Mouse (Mus musculus): ENCODE measurements around the gene Tnk2.

DNA sequence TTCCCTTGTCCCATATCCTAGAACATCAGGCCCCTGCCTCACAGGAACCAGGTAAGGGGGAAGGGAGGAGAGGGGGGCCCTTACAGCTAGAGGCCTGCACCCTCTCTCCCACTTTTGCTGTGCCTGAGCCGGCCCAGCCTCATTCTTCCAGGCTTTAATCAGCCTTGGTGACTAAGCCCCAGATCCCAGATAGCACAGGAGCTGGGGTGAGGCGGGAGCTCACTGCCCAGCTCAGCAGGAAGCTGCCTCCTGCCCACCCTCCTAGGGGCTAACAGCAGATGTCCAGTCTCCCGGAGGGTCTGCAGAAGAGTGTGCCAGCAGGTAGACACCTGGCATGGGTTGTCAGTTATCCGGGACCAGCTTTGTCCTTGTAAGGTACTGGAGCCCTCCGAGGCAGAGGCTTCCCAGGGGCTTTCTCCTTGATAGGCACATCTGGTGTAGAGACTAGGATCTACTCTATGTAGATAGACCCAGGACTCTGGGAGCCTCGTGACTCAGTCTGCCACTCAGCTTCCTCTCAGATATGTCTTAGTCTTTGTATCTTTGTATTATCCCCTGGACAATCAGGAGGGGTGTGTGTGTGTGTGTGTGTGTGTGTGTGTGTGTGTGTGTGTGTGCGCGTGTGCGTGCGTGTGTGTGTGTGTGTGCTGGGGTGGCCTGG lies 33.5 kb downstream of the Tnk2 start:
- TF ChIP-seq CTCF (IDR thresholded peaks at IDR 0.05; ENCODE audit: low read depth, low read length) (no peak), POLR2A (IDR thresholded peaks at IDR 0.05; ENCODE audit: borderline replicate concordance, low read depth, low read length) (no peak)
